Mouse (Mus musculus): ENCODE measurements around the gene Sergef. TPM values are rescaled to one million over a fixed set of nuclear protein-coding genes. Genes with fewer than 3 reads are reported as not detected.

Gene Sergef
- total RNA-seq, 2 experiments from 2014 or later, result 3.0 to 4.7 TPM

GRCm38 (mm10) chr7:46418102-46418622, 221.4 kb downstream of the Sergef start:
- intact Hi-C loops (cut with DNase I), result no loop called here

GRCm38 (mm10) chr7:46417467-46417866, 222.1 kb downstream of the Sergef start:
- intact Hi-C loops (cut with DNase I), result no loop called here
- no peak for DNase-seq

More at GRCm38 (mm10) chr7:46418102-46418622, 221.4 kb downstream of the Sergef start:
- no peak for DNase-seq

- no peak for DNase-seq
- intact Hi-C loops (cut with DNase I), result no loop called here
Measured at GRCm38 (mm10) chr7:46415818-46416425, 223.7 kb downstream of the Sergef start.

- intact Hi-C loops (cut with DNase I), result no loop called here
- DNase-seq, result no peak
Measured at GRCm38 (mm10) chr7:46413959-46414725, 225.5 kb downstream of the Sergef start.

- intact Hi-C loops (cut with DNase I), result no loop called here
- DNase-seq, result no peak
Measured at GRCm38 (mm10) chr7:46412823-46413222, 226.8 kb downstream of the Sergef start.

- intact Hi-C loops (cut with DNase I), result no loop called here
- no peak for DNase-seq
Measured at GRCm38 (mm10) chr7:46410727-46411126, 228.9 kb downstream of the Sergef start.

GRCm38 (mm10) chr7:46409204-46409789, 230.3 kb downstream of the Sergef start:
- DNase-seq, result no peak
- intact Hi-C loops (cut with DNase I), result no loop called here

- DNase-seq, result no peak
- intact Hi-C loops (cut with DNase I), result no loop called here
Measured at GRCm38 (mm10) chr7:46408606-46409005, 231.0 kb downstream of the Sergef start.

- DNase-seq, result no peak
- intact Hi-C loops (cut with DNase I), result no loop called here
Measured at GRCm38 (mm10) chr7:46404756-46405155, 234.9 kb downstream of the Sergef start.

- DNase-seq, result no peak
- intact Hi-C loops (cut with DNase I), result no loop called here
Measured at GRCm38 (mm10) chr7:46403616-46404485, 235.8 kb downstream of the Sergef start.

- intact Hi-C loops (cut with DNase I), result no loop called here
- no peak for DNase-seq
Measured at GRCm38 (mm10) chr7:46401371-46402180, 238.0 kb downstream of the Sergef start.

GRCm38 (mm10) chr7:46400346-46400745, 239.3 kb downstream of the Sergef start:
- intact Hi-C loops (cut with DNase I), result no loop called here
- DNase-seq, result no peak

GRCm38 (mm10) chr7:46399676-46400075, 239.9 kb downstream of the Sergef start:
- DNase-seq, result no peak
- intact Hi-C loops (cut with DNase I), result loop anchor here (10.0 kb wide), 1 partner anchor 135 kb away; no protein-coding TSS in a partner anchor

- DNase-seq, result no peak
- intact Hi-C loops (cut with DNase I), result loop anchor here (10.0 kb wide), 1 partner anchor 136 kb away; no protein-coding TSS in a partner anchor
Measured at GRCm38 (mm10) chr7:46398612-46399011, 241.0 kb downstream of the Sergef start.

GRCm38 (mm10) chr7:46397732-46398333, 241.8 kb downstream of the Sergef start:
- no peak for DNase-seq
- intact Hi-C loops (cut with DNase I), result loop anchor here (10.0 kb wide), 1 partner anchor 137 kb away; no protein-coding TSS in a partner anchor

GRCm38 (mm10) chr7:46396928-46397731, 242.5 kb downstream of the Sergef start:
- intact Hi-C loops (cut with DNase I), result loop anchor here (10.0 kb wide), 1 partner anchor 138 kb away; no protein-coding TSS in a partner anchor
- no peak for DNase-seq

GRCm38 (mm10) chr7:46396231-46396927, 243.2 kb downstream of the Sergef start, which contains the start of gene Kcnc1:
TSS of gene Kcnc1 (plus strand) at chr7:46396497.
- intact Hi-C loops (cut with DNase I), result loop anchor here (10.0 kb wide), 1 partner anchor 138 kb away; no protein-coding TSS in a partner anchor

More at GRCm38 (mm10) chr7:46396231-46396927, 243.2 kb downstream of the Sergef start, which contains the start of gene Kcnc1:
- DNase-seq, result peak; percentile 72 to 74
